Mouse (Mus musculus) midbrain, embryonic 15.5 days (tissue): ENCODE results near the gene Arv1. TPM values are rescaled to one million over a fixed set of nuclear protein-coding genes. Genes with fewer than 3 reads are reported as not detected.

Experiments
- ATAC-seq: fragments of 200-750 bp; cut with Nextera tagmentation; replicated peaks from 2 replicates; pipeline ENCODE4 v1.8.0; 2017; ENCODE audit warnings: moderate TSS enrichment
- H3K27ac ChIP-seq: fragments of 300-500 bp; sonication (generic); 2 replicates; pipeline ENCODE4 v1.5.1; 2015; ENCODE audit warnings: mild to moderate bottlenecking, inconsistent platforms
- H3K27me3 ChIP-seq: fragments of 300-500 bp; sonication (generic); replicated peaks from 2 replicates; pipeline ENCODE4 v1.6.1; 2015; ENCODE audit warnings: inconsistent platforms
- H3K36me3 ChIP-seq: fragments of 300-500 bp; sonication (generic); replicated peaks from 2 replicates; pipeline ENCODE4 v1.6.1; 2015; ENCODE audit warnings: inconsistent platforms
- H3K4me1 ChIP-seq: fragments of 300-500 bp; sonication (generic); 2 replicates; pipeline ENCODE4 v1.6.1; 2015; ENCODE audit warnings: inconsistent platforms
- H3K4me2 ChIP-seq: fragments of 300-500 bp; sonication (generic); 2 replicates; pipeline ENCODE4 v1.6.1; 2015; ENCODE audit warnings: inconsistent platforms, mild to moderate bottlenecking, moderate library complexity
- H3K4me3 ChIP-seq: fragments of 300-500 bp; sonication (generic); 2 replicates; pipeline ENCODE4 v1.5.1; 2015; ENCODE audit warnings: mild to moderate bottlenecking, inconsistent platforms
- H3K9ac ChIP-seq: fragments of 300-500 bp; sonication (generic); 2 replicates; pipeline ENCODE4 v1.6.1; 2015; ENCODE audit warnings: mild to moderate bottlenecking, inconsistent platforms
- H3K9me3 ChIP-seq: fragments of 300-500 bp; sonication (generic); 2 replicates; pipeline ENCODE4 v1.6.1; 2016; ENCODE audit warnings: inconsistent platforms
- WGBS: fragments of 180-500 bp; shearing (Covaris S2); methylation state at CpG from one replicate; pipeline ENCODE4 v1.1.7; 2015; ENCODE audit warnings: mixed read lengths; 5-methylcytosine and 5-hydroxymethylcytosine counted together
- polyA plus RNA-seq: library from polyadenylated mRNA; unstranded; fragments of >200 nt; fragmentation: Nextera tagmentation; extraction: Ambion mirVana; gene quantifications from 2 replicates; pipeline ENCODE4 v1.2.1, GENCODE M21; 2015

The Arv1 gene
- polyA plus RNA-seq, 1 experiment from 2014 or later, result 37.6 TPM

DNA sequence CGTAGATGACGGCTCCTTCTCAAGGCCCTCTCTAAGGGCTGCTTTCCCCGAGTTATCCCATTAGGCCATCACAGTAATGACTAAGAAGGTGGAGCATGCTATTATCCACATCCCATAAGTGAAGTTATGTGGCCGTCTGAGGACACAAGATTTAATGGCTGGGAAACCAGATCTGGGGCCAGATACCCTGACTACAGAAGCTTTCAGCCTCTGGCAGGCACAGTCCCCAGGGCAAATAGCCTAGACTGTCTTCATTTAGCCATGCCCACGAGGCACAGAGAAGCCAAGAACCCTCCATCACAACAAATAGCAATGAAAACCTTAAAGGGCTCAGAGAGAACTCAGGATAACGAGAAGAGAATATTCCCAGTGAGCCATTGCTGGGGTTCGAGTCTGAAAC is 41.1 kb downstream of the Arv1 start:
- ATAC-seq, result no peak
- H3K4me3 ChIP-seq, result no peak overlapping the region
- no peaks in the 10 kb centered on the region for H3K9me3 ChIP-seq
- WGBS, result 60% methylated on average over 7 of the region's 7 CpGs
- no peaks in the 10 kb centered on the region for H3K4me1 ChIP-seq
- no peaks in the 10 kb centered on the region for H3K36me3 ChIP-seq
- no peak overlapping the region for H3K9ac ChIP-seq
- H3K4me2 ChIP-seq, result no peak overlapping the region
- H3K27me3 ChIP-seq, result no peaks in the 10 kb centered on the region
- H3K27ac ChIP-seq, result no peak overlapping the region

DNA sequence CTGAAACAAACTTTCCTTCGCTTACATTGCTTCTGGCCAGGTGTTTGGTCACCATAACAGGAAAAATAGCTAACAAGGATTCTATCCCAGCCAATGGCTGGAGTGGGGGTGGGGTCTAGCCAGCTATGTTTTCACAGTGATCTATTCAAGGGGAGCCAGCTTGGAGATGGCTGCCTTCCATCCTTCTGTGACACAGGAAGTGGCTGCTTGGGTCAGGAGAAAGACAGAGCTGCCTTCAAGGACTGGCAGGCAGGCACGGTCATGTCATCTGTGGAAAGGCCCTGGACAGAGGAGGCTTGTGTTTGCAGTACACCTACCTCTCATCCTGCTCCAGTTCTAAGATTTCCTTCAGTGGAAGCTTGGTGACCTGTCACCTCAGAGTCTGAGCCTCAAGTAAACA is 50.5 kb downstream of the Arv1 start:
- H3K36me3 ChIP-seq, result no peaks in the 10 kb centered on the region
- H3K4me2 ChIP-seq, result no peak overlapping the region
- no peak for ATAC-seq
- no peak overlapping the region for H3K4me3 ChIP-seq
- H3K9ac ChIP-seq, result no peak overlapping the region
- no peaks in the 10 kb centered on the region for H3K9me3 ChIP-seq
- no peak overlapping the region for H3K27ac ChIP-seq
- H3K4me1 ChIP-seq, result no peaks in the 10 kb centered on the region
- peaks cover 2% of the 10 kb centered on the region; the same call in 1 of the 2 replicates for H3K27me3 ChIP-seq
- WGBS, result 74% methylated on average over 2 of the region's 2 CpGs

DNA sequence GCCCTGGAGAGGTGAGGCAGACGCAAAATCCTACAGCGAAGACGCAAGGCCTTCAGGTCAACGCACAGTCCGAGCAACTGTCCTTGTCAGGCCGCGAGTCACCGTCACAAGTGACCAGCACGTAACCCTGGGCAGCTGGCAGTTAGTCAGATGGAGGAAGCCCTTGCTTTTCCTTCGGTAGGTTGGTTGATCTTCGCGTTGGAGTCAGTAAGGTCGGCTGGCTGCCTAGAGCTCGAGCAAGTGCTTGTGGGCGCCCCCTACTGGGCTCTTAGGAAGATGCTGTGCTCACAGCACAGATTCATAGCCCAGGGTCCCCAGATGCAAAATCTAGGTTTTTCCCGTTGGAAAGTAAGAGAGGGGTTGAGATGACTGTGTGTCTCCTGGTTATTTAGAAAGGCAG is 53.8 kb downstream of the Arv1 start:
- no peak overlapping the region for H3K9ac ChIP-seq
- ATAC-seq, result no peak
- no peaks in the 10 kb centered on the region for H3K36me3 ChIP-seq

DNA sequence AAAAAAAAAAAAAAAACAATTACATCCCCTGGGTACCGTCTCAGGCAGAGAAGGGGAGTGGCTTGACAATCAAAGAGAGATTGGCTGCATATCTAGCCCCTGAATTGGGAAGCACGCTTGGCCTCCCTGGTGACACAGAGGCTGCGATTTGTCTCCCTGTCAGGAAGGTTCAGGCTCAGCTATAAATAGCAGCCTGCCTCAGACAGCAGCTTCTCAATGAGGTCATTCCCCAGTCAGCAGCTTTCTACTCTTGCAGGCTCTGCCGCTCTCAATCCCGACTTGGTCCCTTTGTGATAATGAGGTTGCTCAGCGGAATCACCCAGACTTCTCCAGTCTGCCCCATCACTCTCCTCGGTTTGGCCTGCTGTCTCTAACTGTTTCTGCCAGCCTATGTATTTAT is 58.3 kb downstream of the Arv1 start:
- WGBS, result 6% methylated on average over 7 of the region's 7 CpGs
- H3K9me3 ChIP-seq, result no peaks in the 10 kb centered on the region
- H3K4me3 ChIP-seq, result no peak overlapping the region
- peak overlapping the region; percentile 31 for H3K4me2 ChIP-seq
- H3K9ac ChIP-seq, result peak overlapping the region; percentile 29; the same call in 1 of the 2 replicates
- H3K27ac ChIP-seq, result peak overlapping the region; percentile 78
- ATAC-seq, result peak; percentile 68
- H3K4me1 ChIP-seq, result peaks cover 11% of the 10 kb centered on the region
- no peaks in the 10 kb centered on the region; the same call in 1 of the 2 replicates for H3K27me3 ChIP-seq
- no peaks in the 10 kb centered on the region for H3K36me3 ChIP-seq

More for the DNA sequence above, 53.8 kb downstream of the Arv1 start:
- H3K9me3 ChIP-seq, result no peaks in the 10 kb centered on the region
- H3K4me3 ChIP-seq, result no peak overlapping the region
- peaks cover 2% of the 10 kb centered on the region; the same call in 1 of the 2 replicates for H3K27me3 ChIP-seq
- WGBS, result 14% methylated on average over 16 of the region's 16 CpGs
- peak overlapping the region; percentile 39 for H3K4me2 ChIP-seq
- H3K4me1 ChIP-seq, result peaks cover 6% of the 10 kb centered on the region
- H3K27ac ChIP-seq, result no peak overlapping the region

DNA sequence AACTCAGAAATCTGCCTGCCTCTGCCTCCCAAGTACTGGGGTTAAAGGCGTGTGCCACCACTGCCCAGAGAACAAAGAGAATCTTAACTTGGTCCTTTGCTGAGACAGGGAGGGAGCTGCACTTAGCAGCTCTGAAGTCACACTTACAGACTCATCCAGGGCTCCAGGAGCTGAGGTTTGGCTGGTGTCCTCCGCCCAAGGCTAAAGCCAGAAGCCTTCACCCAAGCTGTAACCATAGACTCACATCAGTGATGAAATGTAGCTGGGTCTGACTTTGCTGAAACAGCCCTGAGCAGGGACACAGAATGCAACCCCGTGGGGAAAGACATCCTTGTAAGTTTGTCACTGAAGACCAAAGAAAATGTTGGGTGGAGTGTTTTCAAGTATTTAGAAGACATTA is 60.5 kb downstream of the Arv1 start:
- WGBS, result 85% methylated on average over 3 of the region's 3 CpGs
- H3K9me3 ChIP-seq, result no peaks in the 10 kb centered on the region
- H3K27ac ChIP-seq, result no peak overlapping the region
- no peaks in the 10 kb centered on the region; the same call in 1 of the 2 replicates for H3K27me3 ChIP-seq
- no peak overlapping the region for H3K9ac ChIP-seq
- H3K4me3 ChIP-seq, result no peak overlapping the region
- H3K4me2 ChIP-seq, result no peak overlapping the region
- no peaks in the 10 kb centered on the region for H3K36me3 ChIP-seq
- ATAC-seq, result no peak
- peaks cover 11% of the 10 kb centered on the region for H3K4me1 ChIP-seq

DNA sequence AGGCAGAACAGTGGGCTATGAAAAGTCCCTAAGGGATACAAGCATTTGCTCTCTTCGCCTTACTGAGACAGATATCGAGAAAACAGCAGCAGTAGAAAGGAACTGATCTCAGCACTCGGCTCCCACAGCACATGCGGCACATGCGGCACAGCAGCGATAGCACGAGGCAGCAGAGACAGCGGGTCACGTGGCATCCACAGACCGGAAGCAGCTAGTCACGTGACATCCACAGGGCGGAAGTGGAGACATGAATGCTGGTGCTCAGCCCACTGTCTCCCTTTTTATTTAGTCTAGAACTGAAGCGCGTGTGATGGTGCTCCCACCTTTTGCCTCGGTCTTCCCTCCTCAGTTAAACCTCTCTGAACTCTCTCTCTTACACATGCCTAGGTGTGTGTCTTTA is 61.3 kb downstream of the Arv1 start:
- Histone ChIP-seq H3K27me3 (no peaks in the 10 kb centered on the region), H3K4me3 (no peak overlapping the region), H3K9ac (no peak overlapping the region), H3K4me1 (peaks cover 11% of the 10 kb centered on the region), H3K4me2 (no peak overlapping the region), H3K36me3 (no peaks in the 10 kb centered on the region), H3K27ac (no peak overlapping the region), H3K9me3 (no peaks in the 10 kb centered on the region)
- ATAC-seq, result no peak
- 89% methylated on average over 15 of the region's 15 CpGs for WGBS

Other genes starting within 250 kb of the Arv1 start
- gene Cog2, start 201.4 kb upstream of the Arv1 start, polyA plus RNA-seq, result 35.4 and 38.1 TPM in 2 replicates
- 0.62 and 0.96 TPM in 2 replicates for gene Agt, start 152.4 kb upstream of the Arv1 start, polyA plus RNA-seq
- 0.14 TPM in 1 of 2 replicates, not detected in the other for gene Capn9, start 146.0 kb upstream of the Arv1 start, polyA plus RNA-seq
- gene 2310022B05Rik, start 58.8 kb upstream of the Arv1 start, polyA plus RNA-seq, result 21.8 and 23.6 TPM in 2 replicates
- 69.4 and 70.2 TPM in 2 replicates for gene Ttc13, start 156 bp upstream of the Arv1 start, polyA plus RNA-seq
- gene Fam89a, start 29.7 kb downstream of the Arv1 start, polyA plus RNA-seq, result 0.17 and 0.37 TPM in 2 replicates
- 29.2 and 30.8 TPM in 2 replicates for gene Trim67, start 71.0 kb downstream of the Arv1 start, polyA plus RNA-seq
- 77.5 and 83.9 TPM in 2 replicates for gene Gnpat, start 140.9 kb downstream of the Arv1 start, polyA plus RNA-seq
- 27.4 and 28.3 TPM in 2 replicates for gene 2810004N23Rik, start 141.0 kb downstream of the Arv1 start, polyA plus RNA-seq
- 15.5 and 16.3 TPM in 2 replicates for gene Exoc8, start 175.6 kb downstream of the Arv1 start, polyA plus RNA-seq
- 10.4 and 10.7 TPM in 2 replicates for gene Sprtn, start 175.7 kb downstream of the Arv1 start, polyA plus RNA-seq
- 17.8 and 18.1 TPM in 2 replicates for gene Egln1, start 227.2 kb downstream of the Arv1 start, polyA plus RNA-seq